Mouse (Mus musculus) lung, embryonic 16.5 days (tissue): ENCODE data around the gene Rxrg. TPM values are rescaled to one million over a fixed set of nuclear protein-coding genes. Genes with fewer than 3 reads are reported as not detected.
A peak's percentile ranks its signal among the peaks of the same experiment; 100 is the strongest.

Experiments used
- ATAC-seq: fragments of 200-750 bp; cut with Nextera tagmentation; 2 replicates; pipeline ENCODE4 v1.8.0; 2017; ENCODE audit warnings: low read depth, mild to moderate bottlenecking, moderate library complexity
- H3K27ac ChIP-seq: fragments of 300-500 bp; sonication (generic); 2 replicates; pipeline ENCODE4 v1.5.1; 2014; ENCODE audit warnings: mild to moderate bottlenecking, control low read depth, low read length
- H3K27me3 ChIP-seq: fragments of 300-500 bp; sonication (generic); 2 replicates; pipeline ENCODE4 v1.6.1; 2014; ENCODE audit warnings: low read depth, low read length, mixed read lengths; ENCODE audit not compliant: control insufficient read depth, insufficient read depth
- H3K36me3 ChIP-seq: fragments of 300-500 bp; sonication (generic); 2 replicates; pipeline ENCODE4 v1.6.1; 2014; ENCODE audit warnings: low read length; ENCODE audit not compliant: control insufficient read depth, insufficient read depth
- H3K4me1 ChIP-seq: fragments of 300-500 bp; sonication (generic); replicated peaks from 2 replicates; pipeline ENCODE4 v1.6.1; 2014; ENCODE audit warnings: low read length, mixed read lengths; ENCODE audit not compliant: control insufficient read depth, insufficient read depth
- H3K4me2 ChIP-seq: fragments of 300-500 bp; sonication (generic); 2 replicates; pipeline ENCODE4 v1.6.1; 2014; ENCODE audit warnings: low read depth, low read length, control low read depth
- H3K4me3 ChIP-seq: fragments of 300-500 bp; sonication (generic); 2 replicates; pipeline ENCODE4 v1.5.1; 2014; ENCODE audit warnings: mild to moderate bottlenecking, low read length, control low read depth
- H3K9ac ChIP-seq: fragments of 300-500 bp; sonication (generic); 2 replicates; pipeline ENCODE4 v1.6.1; 2014; ENCODE audit warnings: low read length, control low read depth
- H3K9me3 ChIP-seq: fragments of 300-500 bp; sonication (generic); 2 replicates; pipeline ENCODE4 v1.6.1; 2016; ENCODE audit warnings: low read length; ENCODE audit not compliant: control insufficient read depth
- WGBS: fragments of 180-500 bp; shearing (Covaris S2); extraction: QIAGEN DNeasy Blood & Tissue Kit; methylation state at CpG from one replicate; pipeline ENCODE4 v1.1.7; 2014; 5-methylcytosine and 5-hydroxymethylcytosine counted together
- polyA plus RNA-seq: library from polyadenylated mRNA; unstranded; fragments of >200 nt; fragmentation: Nextera tagmentation; extraction: Ambion mirVana; gene quantifications from 2 replicates; pipeline ENCODE4 v1.2.1, GENCODE M21; 2015

The Rxrg gene
- polyA plus RNA-seq, 1 experiment from 2014 or later, result 0.67 TPM

GRCm38 (mm10) chr1:167592175-167592574 is 6.0 kb upstream of the Rxrg start:
- Histone ChIP-seq H3K4me3 (no peak overlapping the region), H3K36me3 (no peaks in the 10 kb centered on the region), H3K9me3 (no peaks in the 10 kb centered on the region), H3K4me2 (no peak overlapping the region), H3K27ac (no peak overlapping the region), H3K27me3 (peaks cover 10% of the 10 kb centered on the region), H3K4me1 (no peaks in the 10 kb centered on the region), H3K9ac (no peak overlapping the region)
- WGBS, result 30% methylated on average over 8 of the region's 8 CpGs
- ATAC-seq, result peak; percentile 52; the same call in 1 of the 2 replicates

- no peak for ATAC-seq
- Histone ChIP-seq H3K27ac (no peak overlapping the region), H3K9me3 (no peaks in the 10 kb centered on the region), H3K4me3 (no peak overlapping the region), H3K27me3 (peaks cover 29% of the 10 kb centered on the region), H3K36me3 (no peaks in the 10 kb centered on the region), H3K4me1 (peaks cover 8% of the 10 kb centered on the region; the same call in 1 of the 2 replicates), H3K4me2 (no peak overlapping the region), H3K9ac (no peak overlapping the region)
- WGBS, result 25% methylated on average over 7 of the region's 7 CpGs
These were observed 1.1 kb downstream of the Rxrg start for GRCm38 (mm10) chr1:167599211-167599735.

GRCm38 (mm10) chr1:167608201-167608741 is 10.1 kb downstream of the Rxrg start:
- Histone ChIP-seq H3K4me1 (no peaks in the 10 kb centered on the region), H3K9ac (no peak overlapping the region), H3K9me3 (no peaks in the 10 kb centered on the region), H3K4me2 (no peak overlapping the region), H3K4me3 (no peak overlapping the region), H3K27ac (no peak overlapping the region), H3K36me3 (no peaks in the 10 kb centered on the region), H3K27me3 (no peaks in the 10 kb centered on the region)
- WGBS, result 29% methylated on average over 9 of the region's 9 CpGs
- no peak; the same call in 1 of the 2 replicates for ATAC-seq

GRCm38 (mm10) chr1:167617131-167617530 is 18.9 kb downstream of the Rxrg start:
- no peaks in the 10 kb centered on the region for H3K36me3 ChIP-seq
- WGBS, result 82% methylated on average over 14 of the region's 14 CpGs
- ATAC-seq, result no peak
- peaks cover 6% of the 10 kb centered on the region for H3K27me3 ChIP-seq
- no peak overlapping the region for H3K4me3 ChIP-seq
- no peak overlapping the region for H3K9ac ChIP-seq
- H3K4me1 ChIP-seq, result peaks cover 6% of the 10 kb centered on the region; the same call in 1 of the 2 replicates
- H3K9me3 ChIP-seq, result no peaks in the 10 kb centered on the region
- H3K4me2 ChIP-seq, result no peak overlapping the region
- no peak overlapping the region for H3K27ac ChIP-seq

GRCm38 (mm10) chr1:167617995-167618489 is 19.9 kb downstream of the Rxrg start:
- WGBS, result 60% methylated on average over 18 of the region's 18 CpGs
- ATAC-seq, result peak; percentile 54

GRCm38 (mm10) chr1:167620206-167620795 is 22.1 kb downstream of the Rxrg start:
- no peak overlapping the region for H3K4me2 ChIP-seq
- H3K9ac ChIP-seq, result no peak overlapping the region
- no peaks in the 10 kb centered on the region for H3K9me3 ChIP-seq
- no peaks in the 10 kb centered on the region for H3K36me3 ChIP-seq
- ATAC-seq, result 0 out of 2 replicates have a peak, but pooled peaks have one; percentile 24
- 53% methylated on average over 15 of the region's 15 CpGs for WGBS
- no peak overlapping the region for H3K4me3 ChIP-seq
- peaks cover 7% of the 10 kb centered on the region for H3K27me3 ChIP-seq
- H3K27ac ChIP-seq, result no peak overlapping the region
- peaks cover 6% of the 10 kb centered on the region; the same call in 1 of the 2 replicates for H3K4me1 ChIP-seq

More at GRCm38 (mm10) chr1:167617995-167618489, 19.9 kb downstream of the Rxrg start:
- Histone ChIP-seq H3K36me3 (no peaks in the 10 kb centered on the region), H3K9ac (no peak overlapping the region), H3K4me1 (peaks cover 6% of the 10 kb centered on the region; the same call in 1 of the 2 replicates), H3K27ac (no peak overlapping the region), H3K4me3 (no peak overlapping the region), H3K9me3 (no peaks in the 10 kb centered on the region), H3K27me3 (peaks cover 7% of the 10 kb centered on the region), H3K4me2 (0 out of 2 replicates have a peak overlapping the region, but pooled peaks have one; percentile 6)

GRCm38 (mm10) chr1:167625098-167625497 is 26.9 kb downstream of the Rxrg start:
- no peak overlapping the region for H3K4me3 ChIP-seq
- no peaks in the 10 kb centered on the region for H3K9me3 ChIP-seq
- no peak overlapping the region for H3K27ac ChIP-seq
- no peaks in the 10 kb centered on the region; the same call in 1 of the 2 replicates for H3K4me1 ChIP-seq
- no peak overlapping the region for H3K4me2 ChIP-seq
- no peaks in the 10 kb centered on the region for H3K36me3 ChIP-seq
- WGBS, result 37% methylated on average over 3 of the region's 3 CpGs
- H3K9ac ChIP-seq, result no peak overlapping the region
- ATAC-seq, result peak; percentile 59; the same call in 1 of the 2 replicates
- H3K27me3 ChIP-seq, result peaks cover 19% of the 10 kb centered on the region

- Histone ChIP-seq H3K27me3 (peaks cover 17% of the 10 kb centered on the region; the same call in 1 of the 2 replicates), H3K27ac (no peak overlapping the region), H3K9me3 (peaks cover 4% of the 10 kb centered on the region; the same call in 1 of the 2 replicates), H3K4me2 (no peak overlapping the region), H3K4me3 (no peak overlapping the region), H3K4me1 (no peaks in the 10 kb centered on the region), H3K36me3 (no peaks in the 10 kb centered on the region), H3K9ac (no peak overlapping the region)
- WGBS, result 52% methylated on average over 6 of the region's 6 CpGs
- ATAC-seq, result peak; percentile 82
These were observed 33.6 kb downstream of the Rxrg start for GRCm38 (mm10) chr1:167631765-167632164.

GRCm38 (mm10) chr1:167635702-167636101 is 37.5 kb downstream of the Rxrg start:
- no peak overlapping the region for H3K27ac ChIP-seq
- no peak overlapping the region for H3K4me2 ChIP-seq

More at GRCm38 (mm10) chr1:167635702-167636101, 37.5 kb downstream of the Rxrg start:
- Histone ChIP-seq H3K9ac (no peak overlapping the region), H3K9me3 (peaks cover 4% of the 10 kb centered on the region; the same call in 1 of the 2 replicates), H3K27me3 (peaks cover 8% of the 10 kb centered on the region; the same call in 1 of the 2 replicates), H3K4me3 (no peak overlapping the region), H3K4me1 (no peaks in the 10 kb centered on the region), H3K36me3 (no peaks in the 10 kb centered on the region)
- 42% methylated on average over 12 of the region's 12 CpGs for WGBS
- no peak for ATAC-seq
